Mouse (Mus musculus) hindbrain, embryonic 13.5 days (tissue): ENCODE results near the gene Bcas1. TPM values are rescaled to one million over a fixed set of nuclear protein-coding genes. Genes with fewer than 3 reads are reported as not detected.

ENCODE experiments used
- ATAC-seq: fragments of 200-750 bp; cut with Nextera tagmentation; 2 replicates; pipeline ENCODE4 v1.8.0; 2017; ENCODE audit warnings: moderate TSS enrichment; ENCODE audit not compliant: low FRiP score
- H3K27ac ChIP-seq: fragments of 300-500 bp; sonication (generic); 2 replicates; pipeline ENCODE4 v1.5.1; 2015; ENCODE audit warnings: inconsistent platforms, mild to moderate bottlenecking, moderate library complexity
- H3K27me3 ChIP-seq: fragments of 300-500 bp; sonication (generic); 2 replicates; pipeline ENCODE4 v1.6.1; 2015; ENCODE audit warnings: mild to moderate bottlenecking, inconsistent platforms
- H3K36me3 ChIP-seq: fragments of 300-500 bp; sonication (generic); 2 replicates; pipeline ENCODE4 v1.6.1; 2015; ENCODE audit warnings: mild to moderate bottlenecking, inconsistent platforms
- H3K4me1 ChIP-seq: fragments of 300-500 bp; sonication (generic); replicated peaks from 2 replicates; pipeline ENCODE4 v1.6.1; 2015; ENCODE audit warnings: inconsistent platforms
- H3K4me2 ChIP-seq: fragments of 300-500 bp; sonication (generic); 2 replicates; pipeline ENCODE4 v1.6.1; 2015; ENCODE audit warnings: inconsistent platforms, mild to moderate bottlenecking, moderate library complexity
- H3K4me3 ChIP-seq: fragments of 300-500 bp; sonication (generic); 2 replicates; pipeline ENCODE4 v1.5.1; 2015; ENCODE audit warnings: mild to moderate bottlenecking, inconsistent platforms
- H3K9ac ChIP-seq: fragments of 300-500 bp; sonication (generic); 2 replicates; pipeline ENCODE4 v1.6.1; 2015; ENCODE audit warnings: mild to moderate bottlenecking, inconsistent platforms
- H3K9me3 ChIP-seq: fragments of 300-500 bp; sonication (generic); 2 replicates; pipeline ENCODE4 v1.6.1; 2016; ENCODE audit warnings: inconsistent platforms
- WGBS: fragments of 180-500 bp; shearing (Covaris S2); methylation state at CpG from one replicate; pipeline ENCODE4 v1.1.7; 2015; 5-methylcytosine and 5-hydroxymethylcytosine counted together
- polyA plus RNA-seq: library from polyadenylated mRNA; unstranded; fragments of >200 nt; fragmentation: Nextera tagmentation; extraction: Ambion mirVana; gene quantifications from 2 replicates; pipeline ENCODE4 v1.2.1, GENCODE M21; 2015

Bcas1 gene
- polyA plus RNA-seq, 1 experiment from 2014 or later = 17.9 TPM

DNA sequence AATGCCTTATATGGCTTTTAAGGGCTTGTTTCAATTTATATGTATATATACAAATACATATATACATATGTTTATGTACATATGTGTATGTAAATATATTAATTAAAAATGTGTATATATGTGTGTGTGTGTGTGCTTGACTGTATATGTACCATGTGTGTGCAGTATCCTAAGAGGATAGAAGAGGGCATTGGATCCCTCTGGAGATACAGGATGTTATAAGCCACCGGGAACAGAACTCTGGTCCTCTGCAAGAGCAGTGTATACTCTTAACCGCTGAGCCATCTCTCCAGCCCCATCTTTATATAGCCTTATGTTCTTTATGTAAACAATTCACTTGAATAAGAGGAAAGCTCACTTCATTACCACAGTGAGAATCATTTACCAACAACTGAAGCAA is 62.0 kb downstream of the Bcas1 start:
- Histone ChIP-seq H3K27ac (no peak overlapping the region), H3K4me1 (no peaks in the 10 kb centered on the region), H3K36me3 (peaks cover 3% of the 10 kb centered on the region; the same call in 1 of the 2 replicates), H3K4me3 (no peak overlapping the region), H3K4me2 (no peak overlapping the region), H3K27me3 (no peaks in the 10 kb centered on the region), H3K9ac (no peak overlapping the region), H3K9me3 (no peaks in the 10 kb centered on the region)
- WGBS = 94% methylated on average over 2 of the region's 2 CpGs
- ATAC-seq = no peak

DNA sequence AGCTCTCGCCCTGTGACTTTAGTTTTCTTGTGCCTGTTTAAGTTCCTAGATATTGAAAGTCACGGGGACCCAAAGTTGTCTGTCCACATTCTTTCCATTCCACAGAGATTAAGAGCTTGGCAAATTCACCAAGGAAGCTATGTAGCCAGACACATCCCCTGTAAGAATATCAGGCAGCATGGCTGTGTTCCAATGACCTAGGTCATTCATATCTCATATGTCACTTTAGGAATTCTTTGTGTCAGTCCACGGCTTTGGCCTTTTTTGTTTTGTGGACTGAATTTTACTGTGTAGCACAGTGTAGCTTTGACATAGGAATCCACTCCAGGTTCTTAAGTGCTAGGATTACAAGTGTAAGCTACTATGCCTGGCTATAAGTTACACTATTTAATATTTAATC is 62.4 kb downstream of the Bcas1 start:
- no peak overlapping the region for H3K27ac ChIP-seq
- no peak for ATAC-seq
- no peaks in the 10 kb centered on the region for H3K9me3 ChIP-seq
- no peak overlapping the region for H3K4me2 ChIP-seq
- H3K9ac ChIP-seq = no peak overlapping the region
- H3K36me3 ChIP-seq = peaks cover 3% of the 10 kb centered on the region; the same call in 1 of the 2 replicates
- no peaks in the 10 kb centered on the region for H3K4me1 ChIP-seq
- H3K27me3 ChIP-seq = no peaks in the 10 kb centered on the region
- no peak overlapping the region for H3K4me3 ChIP-seq
- WGBS = 85% methylated on average over 3 of the region's 3 CpGs

DNA sequence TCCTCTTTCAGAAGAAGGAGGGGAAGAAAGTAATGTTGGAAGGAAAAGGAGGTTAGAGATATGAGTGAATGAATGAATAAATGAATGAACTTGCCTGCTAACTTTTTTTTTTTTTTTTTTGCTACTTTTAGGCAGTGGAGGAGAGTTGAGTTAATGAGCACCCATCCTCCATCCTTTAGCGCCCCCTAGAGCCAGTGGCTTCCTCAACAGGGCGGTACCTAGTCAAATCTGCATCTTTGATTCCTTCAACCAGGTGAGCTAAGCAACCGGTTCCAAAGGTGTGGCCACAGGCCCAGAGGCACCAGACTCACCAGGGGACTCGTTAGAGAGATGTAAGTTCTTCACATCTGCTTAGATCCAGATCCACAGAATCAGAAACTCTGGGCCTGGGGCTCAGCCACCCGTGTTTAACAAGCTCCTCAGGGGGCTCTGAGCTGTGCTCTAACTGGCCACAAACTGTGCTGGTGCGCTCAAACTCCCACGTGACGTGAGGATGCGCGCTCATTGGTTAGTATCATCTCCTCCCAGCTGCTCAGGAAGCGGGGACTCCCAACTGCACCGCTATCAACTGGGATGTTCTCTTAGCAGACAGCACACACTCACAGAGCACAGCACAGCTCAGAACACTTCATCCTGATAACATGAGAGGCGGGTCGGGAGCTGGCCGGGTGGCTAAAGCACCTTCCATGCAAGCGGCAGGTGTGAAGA is 70.8 kb downstream of the Bcas1 start:
- 0 out of 2 replicates have a peak, but pooled peaks cover 2% of the 10 kb centered on the region for H3K4me1 ChIP-seq
- H3K27ac ChIP-seq = no peak overlapping the region
- H3K9ac ChIP-seq = no peak overlapping the region
- H3K27me3 ChIP-seq = no peaks in the 10 kb centered on the region
- 58% methylated on average over 16 of the region's 16 CpGs for WGBS
- ATAC-seq = no peak
- H3K36me3 ChIP-seq = no peaks in the 10 kb centered on the region
- H3K4me3 ChIP-seq = no peak overlapping the region
- no peaks in the 10 kb centered on the region for H3K9me3 ChIP-seq
- no peak overlapping the region for H3K4me2 ChIP-seq

DNA sequence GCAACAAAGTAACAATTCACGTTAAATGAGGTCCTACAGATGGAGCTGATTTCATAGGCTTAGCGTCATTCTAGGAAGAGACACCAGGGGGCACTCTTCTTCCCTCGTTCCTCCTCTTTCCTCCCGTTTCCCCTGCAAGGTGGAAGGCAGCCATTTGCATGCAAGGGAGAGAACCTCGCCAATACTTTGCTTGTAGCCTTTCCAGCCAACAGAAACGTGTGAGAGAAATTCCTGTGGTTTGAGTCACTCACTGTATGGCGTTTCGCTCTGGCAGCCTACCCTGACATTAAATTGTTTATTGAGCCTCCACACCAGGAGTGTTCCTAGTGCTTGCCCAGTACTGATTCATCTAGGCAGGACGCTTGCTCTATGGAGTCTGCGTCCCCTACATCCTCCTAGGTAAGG is 72.7 kb downstream of the Bcas1 start:
- Histone ChIP-seq H3K36me3 (no peaks in the 10 kb centered on the region), H3K27me3 (no peaks in the 10 kb centered on the region), H3K9me3 (no peaks in the 10 kb centered on the region), H3K4me3 (peak overlapping the region; percentile 26), H3K9ac (peak overlapping the region; percentile 60; the same call in 1 of the 2 replicates), H3K4me2 (peak overlapping the region; percentile 49), H3K27ac (peak overlapping the region; percentile 55; the same call in 1 of the 2 replicates), H3K4me1 (0 out of 2 replicates have a peak, but pooled peaks cover 2% of the 10 kb centered on the region)
- ATAC-seq = peak; percentile 49; the same call in 1 of the 2 replicates
- 17% methylated on average over 10 of the region's 10 CpGs for WGBS

DNA sequence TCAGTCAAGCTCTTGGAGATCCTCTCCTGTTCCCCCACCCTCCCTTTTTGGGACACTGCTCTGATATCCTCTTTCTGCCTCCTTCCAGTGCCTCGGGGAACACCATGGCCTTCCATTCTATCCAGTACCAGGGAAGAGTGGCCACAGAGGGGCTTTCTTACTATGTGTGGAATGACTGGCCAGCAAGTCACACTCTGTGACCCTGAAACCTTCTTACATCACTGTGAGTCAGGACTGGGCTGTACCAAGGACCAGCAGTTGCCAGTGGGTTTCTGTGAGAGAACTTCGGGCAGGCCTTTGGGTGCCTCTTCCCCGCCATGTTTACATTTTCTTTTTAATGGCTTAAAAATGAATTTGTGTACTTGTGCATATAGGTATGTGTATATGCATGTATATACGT is 75.4 kb downstream of the Bcas1 start:
- Histone ChIP-seq H3K9me3 (no peaks in the 10 kb centered on the region), H3K9ac (no peak overlapping the region), H3K27ac (no peak overlapping the region), H3K4me1 (0 out of 2 replicates have a peak, but pooled peaks cover 2% of the 10 kb centered on the region), H3K4me2 (no peak overlapping the region), H3K36me3 (no peaks in the 10 kb centered on the region), H3K27me3 (no peaks in the 10 kb centered on the region), H3K4me3 (no peak overlapping the region)
- WGBS = 90% methylated on average over 4 of the region's 4 CpGs
- ATAC-seq = no peak

DNA sequence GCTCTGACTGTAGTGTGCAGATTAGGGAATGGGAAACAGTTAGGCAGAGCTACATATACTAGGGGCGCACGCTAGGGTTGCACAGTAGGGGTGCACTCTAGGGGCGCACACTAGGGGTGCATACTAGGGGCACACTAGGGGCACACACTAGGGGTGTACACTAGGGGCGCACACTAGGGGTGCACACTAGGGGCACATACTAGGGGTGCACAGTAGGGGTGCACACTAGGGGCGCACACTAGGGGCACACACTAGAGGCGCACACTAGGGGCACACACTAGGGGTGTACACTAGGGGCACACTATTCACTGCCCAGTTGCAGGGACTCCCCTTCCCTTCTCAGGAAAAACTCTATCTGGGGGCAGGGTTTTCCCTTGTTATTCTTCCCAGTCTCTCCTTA is 75.8 kb downstream of the Bcas1 start:
- 0 out of 2 replicates have a peak, but pooled peaks cover 2% of the 10 kb centered on the region for H3K4me1 ChIP-seq
- no peak for ATAC-seq
- 88% methylated on average over 6 of the region's 6 CpGs for WGBS
- no peak overlapping the region for H3K9ac ChIP-seq
- H3K4me2 ChIP-seq = no peak overlapping the region
- H3K27ac ChIP-seq = no peak overlapping the region
- H3K4me3 ChIP-seq = no peak overlapping the region
- no peaks in the 10 kb centered on the region for H3K36me3 ChIP-seq
- no peaks in the 10 kb centered on the region for H3K9me3 ChIP-seq
- H3K27me3 ChIP-seq = no peaks in the 10 kb centered on the region

DNA sequence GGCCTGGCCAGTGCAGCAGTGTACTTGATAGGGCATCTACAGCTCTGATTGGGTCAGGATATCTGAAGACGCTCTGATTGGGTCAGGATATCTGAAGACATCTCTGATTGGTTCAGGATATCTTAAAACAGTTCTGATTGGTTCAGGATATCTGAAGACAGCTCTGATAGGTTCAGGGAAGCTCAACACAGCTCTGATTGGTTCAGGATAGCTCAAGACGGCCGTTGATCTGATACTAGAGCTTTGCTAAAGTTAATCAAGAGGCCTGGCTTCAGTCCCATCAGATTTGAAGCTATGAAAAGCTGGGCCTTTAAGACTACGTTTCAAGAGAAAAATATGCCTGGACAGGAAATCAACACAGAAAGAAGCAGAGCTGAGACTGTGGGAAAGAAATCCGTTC is 77.9 kb downstream of the Bcas1 start:
- H3K9ac ChIP-seq = no peak overlapping the region
- no peak for ATAC-seq
- no peak overlapping the region for H3K27ac ChIP-seq
- no peaks in the 10 kb centered on the region for H3K27me3 ChIP-seq
- 90% methylated on average over 5 of the region's 5 CpGs for WGBS
- H3K4me1 ChIP-seq = peaks cover 19% of the 10 kb centered on the region
- H3K9me3 ChIP-seq = no peaks in the 10 kb centered on the region
- no peak overlapping the region for H3K4me3 ChIP-seq
- no peaks in the 10 kb centered on the region for H3K36me3 ChIP-seq
- no peak overlapping the region for H3K4me2 ChIP-seq

DNA sequence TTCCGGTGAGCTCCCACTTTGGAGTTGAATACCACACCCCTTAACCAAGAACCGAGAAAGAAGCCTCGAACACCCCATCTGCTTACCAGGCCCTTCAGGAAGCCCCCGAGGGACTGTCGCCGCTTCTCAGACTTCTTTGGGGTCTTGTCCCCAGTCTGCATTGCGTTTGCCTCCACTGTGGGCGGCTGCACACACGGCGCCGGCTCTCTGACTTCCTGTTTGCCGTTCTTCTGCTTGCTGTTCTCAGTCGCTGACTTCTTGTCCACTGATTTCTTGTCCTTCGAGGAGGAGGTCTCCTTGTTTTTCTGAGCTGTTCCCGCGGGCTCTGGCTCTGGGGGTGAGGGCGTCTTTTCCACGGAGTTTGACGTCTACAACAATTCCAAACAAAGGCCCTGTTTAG is 78.5 kb downstream of the Bcas1 start:
- Histone ChIP-seq H3K27me3 (no peaks in the 10 kb centered on the region), H3K4me2 (no peak overlapping the region), H3K4me3 (no peak overlapping the region), H3K9me3 (no peaks in the 10 kb centered on the region), H3K9ac (no peak overlapping the region), H3K36me3 (no peaks in the 10 kb centered on the region), H3K27ac (no peak overlapping the region), H3K4me1 (peaks cover 26% of the 10 kb centered on the region)
- no peak for ATAC-seq
- WGBS = 88% methylated on average over 19 of the region's 19 CpGs

DNA sequence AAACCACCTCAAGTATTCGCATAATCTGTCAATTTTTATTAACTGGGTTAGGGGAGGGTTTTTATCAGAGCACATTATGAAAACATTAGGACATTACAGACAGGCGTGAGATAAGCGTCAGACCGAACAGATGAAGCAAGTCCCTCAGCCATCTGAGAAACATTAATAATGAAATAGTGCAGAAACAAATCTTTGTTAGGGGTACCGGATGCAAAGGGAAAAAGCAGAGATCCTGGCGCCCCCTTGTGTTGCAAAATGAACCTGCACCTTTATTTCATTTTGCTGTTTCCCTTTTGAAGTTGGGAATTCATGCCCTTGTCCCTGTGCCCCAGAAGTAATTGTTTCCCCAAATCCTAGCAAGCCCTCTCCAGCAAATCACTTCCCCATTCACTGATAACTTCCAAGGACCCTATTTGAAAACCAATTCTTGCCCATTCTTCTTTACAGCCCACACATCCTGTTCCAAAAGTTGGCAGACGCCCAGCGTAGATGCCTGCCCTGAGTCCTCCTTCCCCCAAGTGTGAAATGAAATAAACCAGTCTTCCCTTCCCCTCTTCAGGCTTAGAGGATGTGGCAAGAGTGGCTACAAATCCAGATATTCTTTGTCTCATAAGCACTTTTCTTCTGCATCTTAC is 80.4 kb downstream of the Bcas1 start:
- Histone ChIP-seq H3K36me3 (no peaks in the 10 kb centered on the region), H3K27me3 (no peaks in the 10 kb centered on the region), H3K4me2 (no peak overlapping the region), H3K9me3 (no peaks in the 10 kb centered on the region), H3K4me3 (no peak overlapping the region), H3K27ac (no peak overlapping the region), H3K4me1 (peaks cover 33% of the 10 kb centered on the region), H3K9ac (no peak overlapping the region)
- WGBS = 45% methylated on average over 8 of the region's 8 CpGs
- no peak for ATAC-seq

DNA sequence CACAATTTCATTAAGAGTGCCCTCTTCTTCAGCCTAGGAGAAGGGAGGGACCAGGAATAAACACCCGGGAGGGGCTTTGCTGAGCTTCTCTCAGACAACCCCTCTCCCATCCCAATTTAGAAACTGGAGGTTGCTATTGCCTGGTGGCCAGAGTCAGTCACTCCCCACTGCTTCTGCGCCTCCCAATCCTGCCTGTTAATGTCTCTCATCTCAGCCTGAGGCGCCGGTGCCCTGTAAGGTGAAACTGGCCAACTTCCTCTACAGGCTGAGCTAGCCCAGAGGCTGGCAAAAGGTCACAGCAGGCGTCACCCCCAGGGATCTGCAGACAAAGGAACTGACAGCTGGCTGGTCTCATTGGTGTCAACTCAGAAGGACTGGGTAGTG is 82.2 kb downstream of the Bcas1 start:
- Histone ChIP-seq H3K27ac (peak overlapping the region; percentile 30; the same call in 1 of the 2 replicates), H3K9me3 (no peaks in the 10 kb centered on the region), H3K4me1 (peaks cover 35% of the 10 kb centered on the region), H3K4me3 (no peak overlapping the region), H3K9ac (peak overlapping the region; percentile 46; the same call in 1 of the 2 replicates), H3K27me3 (no peaks in the 10 kb centered on the region), H3K36me3 (no peaks in the 10 kb centered on the region), H3K4me2 (no peak overlapping the region)
- 4% methylated on average over 5 of the region's 5 CpGs for WGBS
- no peak for ATAC-seq

DNA sequence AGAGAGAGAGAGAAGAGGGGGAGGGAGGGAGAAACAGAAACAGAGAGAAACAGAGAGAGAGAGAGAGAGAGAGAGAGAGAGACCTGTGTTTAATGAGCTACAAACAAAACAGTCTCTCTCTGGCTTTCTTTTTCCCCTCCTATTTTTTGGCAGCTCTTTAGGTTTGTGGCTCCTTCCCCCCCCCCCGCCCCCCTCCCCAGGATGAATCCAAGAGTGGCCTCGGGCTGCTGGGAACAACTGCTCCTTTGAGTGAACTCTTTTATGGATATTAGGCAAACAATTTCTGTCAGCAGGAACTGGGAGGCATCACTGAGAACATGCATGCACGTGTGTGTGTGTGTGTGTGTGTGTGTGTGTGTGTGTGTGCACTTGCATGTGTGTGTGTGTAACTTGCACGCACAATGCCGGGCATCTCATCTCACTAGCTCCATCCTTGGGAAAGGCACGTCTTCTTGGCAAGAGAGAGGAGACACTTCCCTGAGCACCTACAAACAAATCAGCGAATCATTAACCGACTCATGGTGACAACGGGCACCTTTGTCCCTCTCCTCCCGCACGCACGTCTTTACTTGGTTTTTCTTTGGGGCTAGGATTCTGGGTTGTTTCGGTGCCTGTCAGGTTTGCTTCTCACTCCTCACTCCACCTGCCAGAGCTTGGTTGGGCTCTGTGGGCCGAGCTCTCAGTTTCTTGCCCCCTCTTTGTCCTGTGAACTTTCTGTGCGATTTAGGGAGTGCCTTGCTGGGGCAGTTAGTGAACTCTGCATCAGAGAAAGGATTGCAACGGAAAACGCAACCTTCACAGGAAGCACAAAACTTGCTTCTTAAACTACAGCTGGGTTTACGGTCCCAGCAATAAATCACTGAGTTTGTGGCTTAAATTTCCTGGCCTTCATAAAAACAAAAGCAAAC is 82.9 kb downstream of the Bcas1 start:
- Histone ChIP-seq H3K9me3 (no peaks in the 10 kb centered on the region), H3K4me3 (no peak overlapping the region), H3K4me2 (no peak overlapping the region; the same call in 1 of the 2 replicates), H3K36me3 (no peaks in the 10 kb centered on the region), H3K4me1 (peaks cover 35% of the 10 kb centered on the region), H3K27me3 (no peaks in the 10 kb centered on the region), H3K9ac (peak overlapping the region; percentile 46; the same call in 1 of the 2 replicates), H3K27ac (peak overlapping the region; percentile 73)
- ATAC-seq = no peak
- WGBS = 14% methylated on average over 17 of the region's 18 CpGs

DNA sequence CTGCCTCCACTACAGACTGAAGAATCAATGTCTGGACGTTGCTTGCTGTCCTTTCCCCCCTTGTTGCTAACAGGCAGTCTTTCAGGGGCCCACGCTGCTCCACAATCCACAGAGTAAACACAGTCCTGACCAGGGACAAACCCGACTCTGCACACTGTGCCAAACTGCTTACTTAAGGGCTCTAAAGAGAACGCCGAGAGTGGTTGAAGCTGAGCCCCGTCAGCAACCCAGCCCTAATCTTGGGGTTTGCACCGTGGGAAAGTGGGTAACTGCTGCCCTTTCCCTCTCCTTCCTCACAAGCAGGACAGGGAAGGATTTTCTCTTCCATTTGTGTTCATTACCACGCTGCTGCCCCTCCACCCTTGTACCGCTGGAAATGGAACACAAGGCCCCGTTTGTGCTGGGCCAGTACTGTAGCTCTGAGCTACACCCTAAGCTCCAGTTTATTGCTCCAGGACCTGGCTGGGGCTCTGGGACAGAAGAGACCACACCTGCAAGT is 83.8 kb downstream of the Bcas1 start:
- Histone ChIP-seq H3K27ac (peak overlapping the region; percentile 73), H3K36me3 (no peaks in the 10 kb centered on the region), H3K4me3 (no peak overlapping the region), H3K4me1 (peaks cover 35% of the 10 kb centered on the region), H3K27me3 (no peaks in the 10 kb centered on the region), H3K9ac (peak overlapping the region; percentile 10; the same call in 1 of the 2 replicates), H3K4me2 (no peak overlapping the region), H3K9me3 (no peaks in the 10 kb centered on the region)
- WGBS = 45% methylated on average over 10 of the region's 10 CpGs
- no peak for ATAC-seq
